20 mouse cellular contexts compared by ENCODE assay signal in genomic region chr6:100415514-100415913, GRCm38 (mm10).
A peak's percentile ranks its signal among the peaks of the same experiment; 100 is the strongest.
DNase-seq lines count a peak whose midpoint lies in the region; ATAC-seq lines count a peak whose summit lies in the region.
"Had no signal": no experiment of that assay in that cellular context is flagged by ENCODE, and none has a peak within 500 bp of the region (broad histone marks: within the 10 kb centered on the region; RNA-seq: fewer than 3 reads in every experiment).

No protein-coding gene starts in this region.

- no peaks in the 10 kb centered on the region for H3K36me3 ChIP-seq in heart, embryonic 13.5 days
- no peaks in the 10 kb centered on the region for H3K36me3 ChIP-seq in kidney, embryonic 15.5 days
- no peaks in the 10 kb centered on the region for H3K36me3 ChIP-seq in lung, embryonic 15.5 days
- no peaks in the 10 kb centered on the region for H3K36me3 ChIP-seq in limb, embryonic 10.5 days
- H3K36me3 ChIP-seq: limb, embryonic 13.5 days; neural tube, embryonic 15.5 days had no signal

- 0 out of 2 replicates have a peak overlapping the region, but pooled peaks have one; percentile 14 for H3K9ac ChIP-seq in heart, embryonic 13.5 days
- H3K9ac ChIP-seq in kidney, embryonic 15.5 days: no peak overlapping the region
- no peak overlapping the region for H3K9ac ChIP-seq in lung, embryonic 15.5 days
- H3K9ac ChIP-seq: limb, embryonic 13.5 days; neural tube, embryonic 15.5 days had no signal

- no peak overlapping the region for H3K4me2 ChIP-seq in heart, embryonic 13.5 days
- no peak overlapping the region for H3K4me2 ChIP-seq in kidney, embryonic 15.5 days
- H3K4me2 ChIP-seq in lung, embryonic 15.5 days: no peak overlapping the region
- H3K4me2 ChIP-seq: limb, embryonic 13.5 days; neural tube, embryonic 15.5 days had no signal

- 36% methylated on average over 7 of the region's 7 CpGs for WGBS in heart, embryonic 13.5 days
- WGBS in kidney, embryonic 15.5 days: 50% methylated on average over 7 of the region's 7 CpGs
- 46% methylated on average over 7 of the region's 7 CpGs for WGBS in lung, embryonic 15.5 days
- 72% methylated on average over 7 of the region's 7 CpGs for WGBS in limb, embryonic 10.5 days

- ATAC-seq in heart, embryonic 13.5 days (ENCODE audit: extremely low read depth, insufficient number of reproducible peaks, low FRiP score, low TSS enrichment): no peak
- ATAC-seq in kidney, embryonic 15.5 days (replicated peaks; ENCODE audit: low FRiP score): no peak
- no peak for ATAC-seq in lung, embryonic 15.5 days (ENCODE audit: borderline replicate concordance, extremely low read depth, low FRiP score, low TSS enrichment)
- ATAC-seq: inflammation-experienced regulatory T-cells, adult 6 months had no signal

- no peak overlapping the region for H3K27ac ChIP-seq in heart, embryonic 13.5 days (replicated peaks)
- 0 out of 2 replicates have a peak overlapping the region, but pooled peaks have one; percentile 33 for H3K27ac ChIP-seq in kidney, embryonic 15.5 days
- peak overlapping the region; percentile 29 for H3K27ac ChIP-seq in lung, embryonic 15.5 days
- peak overlapping the region; percentile 37; the same call in 1 of the 2 replicates for H3K27ac ChIP-seq in limb, embryonic 10.5 days
- H3K27ac ChIP-seq: heart, adult 2 months; limb, embryonic 13.5 days; neural tube, embryonic 15.5 days had no signal

- peaks cover under 1% of the 10 kb centered on the region; the same call in 1 of the 2 replicates for H3K27me3 ChIP-seq in heart, embryonic 13.5 days (replicated peaks)
- peaks cover 6% of the 10 kb centered on the region for H3K27me3 ChIP-seq in kidney, embryonic 15.5 days
- no peaks in the 10 kb centered on the region for H3K27me3 ChIP-seq in lung, embryonic 15.5 days
- H3K27me3 ChIP-seq in limb, embryonic 10.5 days (ENCODE audit: low read depth, poor library complexity, severe bottlenecking): peaks cover 69% of the 10 kb centered on the region
- H3K27me3 ChIP-seq: CH12.LX; neural tube, embryonic 15.5 days had no signal

- no peak for DNase-seq in heart, postnatal 4 days
- no peak for DNase-seq in kidney, adult 18-20 months
- DNase-seq in lung, adult 18-20 months: no peak
- no peak for DNase-seq in limb, embryonic 10.5 days (ENCODE audit: low spot score)
- DNase-seq in spleen, postnatal 36 days (ENCODE audit: low spot score in 2 of 2): no peak
- DNase-seq: cerebellum, adult 11 months; cerebellum, postnatal 25 days; gastrocnemius, postnatal 14 days; heart, adult 2 months; layer of hippocampus, adult 9-11 months; midbrain, embryonic 14.5 days; thymus, postnatal 4 days had no signal

- no peaks in the 10 kb centered on the region for H3K9me3 ChIP-seq in heart, embryonic 13.5 days
- no peaks in the 10 kb centered on the region for H3K9me3 ChIP-seq in kidney, embryonic 15.5 days (replicated peaks)
- H3K9me3 ChIP-seq in lung, embryonic 15.5 days: no peaks in the 10 kb centered on the region
- no peaks in the 10 kb centered on the region for H3K9me3 ChIP-seq in limb, embryonic 10.5 days (replicated peaks)
- H3K9me3 ChIP-seq: limb, embryonic 13.5 days; neural tube, embryonic 15.5 days had no signal

- H3K4me3 ChIP-seq in heart, embryonic 13.5 days: no peak overlapping the region
- H3K4me3 ChIP-seq in kidney, embryonic 15.5 days (replicated peaks): no peak overlapping the region
- H3K4me3 ChIP-seq in lung, embryonic 15.5 days: no peak overlapping the region
- H3K4me3 ChIP-seq in limb, embryonic 10.5 days: no peak overlapping the region
- H3K4me3 ChIP-seq: heart, adult 2 months; limb, embryonic 13.5 days; myocyte; neural tube, embryonic 15.5 days had no signal

- H3K4me1 ChIP-seq in heart, embryonic 13.5 days: peaks cover 19% of the 10 kb centered on the region
- H3K4me1 ChIP-seq in kidney, embryonic 15.5 days: peaks cover 15% of the 10 kb centered on the region
- H3K4me1 ChIP-seq in lung, embryonic 15.5 days: peaks cover 6% of the 10 kb centered on the region; the same call in 1 of the 2 replicates
- H3K4me1 ChIP-seq in limb, embryonic 10.5 days: peaks cover 47% of the 10 kb centered on the region
